Mouse (Mus musculus): ENCODE measurements at regions not wholly inside any gene's neighbourhood (a gene's known extent, or its start where the extent isn't known, plus 50 kb on each side); places are given as distances from the start of the nearest gene placed in this dataset.

DNA sequence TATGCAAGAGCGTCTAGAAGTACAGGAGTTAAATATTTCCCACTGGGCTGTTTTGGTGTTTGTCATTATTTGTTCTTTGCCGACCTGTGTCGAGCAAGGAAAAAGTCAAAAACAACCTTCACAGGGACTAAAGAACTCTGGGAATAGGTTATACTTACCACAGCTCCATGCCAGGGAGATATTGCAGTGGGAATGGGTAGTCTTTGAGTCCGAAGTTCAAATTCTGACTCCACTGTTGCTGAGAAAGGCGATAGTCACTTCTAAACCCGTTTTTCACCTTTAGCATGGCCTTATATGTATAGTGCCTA is 116.8 kb upstream of the Maf start:
- Histone ChIP-seq H3K36me3 (ENCODE audit: insufficient read depth, low read length) (no peaks in the 10 kb centered on the region), H3K4me1 (replicated peaks; ENCODE audit: low read depth, low read length) (no peaks in the 10 kb centered on the region), H3K4me3 (replicated peaks; ENCODE audit: low read length) (no peak overlapping the region), H3K9me3 (ENCODE audit: low read length) (no peaks in the 10 kb centered on the region), H3K27me3 (ENCODE audit: insufficient read depth, low read length) (no peaks in the 10 kb centered on the region)
- TF ChIP-seq NANOG (IDR thresholded peaks at IDR 0.05; ENCODE audit: borderline replicate concordance, low read length) (no peak), CTCF (conservative IDR thresholded peaks at IDR 0.05; ENCODE audit: low read length) (no peak), POU5F1 (IDR thresholded peaks at IDR 0.05; ENCODE audit: borderline replicate concordance, low read length) (no peak)

DNA sequence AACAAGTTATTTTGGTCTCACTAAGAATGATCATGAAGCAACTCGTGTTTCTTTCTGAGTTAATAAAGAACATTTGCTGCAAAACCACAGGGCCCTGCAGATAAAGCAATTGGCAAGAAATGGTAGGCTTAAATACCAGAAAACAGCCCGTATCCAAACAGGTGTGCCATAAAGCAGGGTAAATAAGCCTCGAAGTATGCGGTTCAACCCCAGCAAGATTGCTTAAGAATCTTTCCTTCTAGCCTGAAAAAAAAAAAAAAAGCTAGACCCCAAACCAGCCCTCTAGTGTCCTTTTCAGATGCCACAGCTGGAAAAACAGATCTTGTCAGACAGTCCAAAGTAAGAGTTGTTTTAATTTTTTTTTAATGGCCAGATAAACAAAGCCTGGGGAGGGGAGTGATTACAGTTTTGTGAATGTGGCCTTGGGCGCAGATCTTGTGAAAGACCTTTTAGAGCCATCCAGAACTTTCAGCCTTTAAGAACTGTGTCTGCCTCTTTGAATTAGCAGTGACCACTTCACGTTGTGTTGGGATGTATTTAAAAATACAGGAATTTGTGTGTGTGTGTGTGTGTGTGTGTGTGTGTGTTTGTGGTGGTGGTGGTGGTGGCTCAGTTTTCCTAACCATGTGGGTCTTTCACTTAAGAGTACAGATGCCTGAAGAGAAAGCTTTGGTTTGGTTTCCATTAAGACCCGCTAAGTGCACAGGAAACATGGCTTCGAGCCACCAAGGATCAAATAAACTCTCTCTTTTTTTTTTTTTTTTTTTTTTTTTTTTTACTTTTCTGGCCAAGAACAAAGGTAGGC is 116.3 kb upstream of the Maf start:
- TF ChIP-seq POU5F1 (IDR thresholded peaks at IDR 0.05; ENCODE audit: borderline replicate concordance, low read length): no peak
- TF ChIP-seq NANOG (IDR thresholded peaks at IDR 0.05; ENCODE audit: borderline replicate concordance, low read length): no peak
- no peak for TF ChIP-seq CTCF (conservative IDR thresholded peaks at IDR 0.05; ENCODE audit: low read length)
- Histone ChIP-seq H3K27me3 (ENCODE audit: insufficient read depth, low read length) (no peaks in the 10 kb centered on the region), H3K4me3 (replicated peaks; ENCODE audit: low read length) (no peak overlapping the region), H3K9me3 (ENCODE audit: low read length) (no peaks in the 10 kb centered on the region), H3K4me1 (replicated peaks; ENCODE audit: low read depth, low read length) (no peaks in the 10 kb centered on the region), H3K36me3 (ENCODE audit: insufficient read depth, low read length) (no peaks in the 10 kb centered on the region)

DNA sequence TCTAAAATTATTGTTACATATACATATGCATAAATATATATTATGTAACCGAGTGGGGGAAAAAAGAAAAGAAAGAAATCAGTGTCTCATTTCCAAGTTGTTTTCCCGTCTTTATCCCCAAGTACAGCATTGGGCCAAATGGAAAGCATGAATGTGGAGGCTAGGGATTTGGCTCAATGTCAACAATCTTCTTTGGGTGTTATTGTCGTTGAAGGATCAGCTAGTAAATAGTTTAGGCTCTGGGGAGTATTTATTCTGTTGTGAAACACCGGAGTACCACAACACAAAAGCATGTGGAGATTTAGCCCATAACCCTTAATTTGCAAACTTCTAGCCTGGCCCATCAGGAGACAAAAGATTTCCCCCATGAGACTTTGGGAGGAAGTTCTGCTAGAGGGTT is 105.8 kb upstream of the Maf start:
- Histone ChIP-seq H3K4me3 (replicated peaks; ENCODE audit: low read length) (no peak overlapping the region), H3K9me3 (ENCODE audit: low read length) (no peaks in the 10 kb centered on the region), H3K4me1 (replicated peaks; ENCODE audit: low read depth, low read length) (no peaks in the 10 kb centered on the region), H3K36me3 (ENCODE audit: insufficient read depth, low read length) (no peaks in the 10 kb centered on the region), H3K27me3 (ENCODE audit: insufficient read depth, low read length) (no peaks in the 10 kb centered on the region)
- TF ChIP-seq NANOG (IDR thresholded peaks at IDR 0.05; ENCODE audit: borderline replicate concordance, low read length) (no peak), POU5F1 (IDR thresholded peaks at IDR 0.05; ENCODE audit: borderline replicate concordance, low read length) (no peak), CTCF (conservative IDR thresholded peaks at IDR 0.05; ENCODE audit: low read length) (no peak)

DNA sequence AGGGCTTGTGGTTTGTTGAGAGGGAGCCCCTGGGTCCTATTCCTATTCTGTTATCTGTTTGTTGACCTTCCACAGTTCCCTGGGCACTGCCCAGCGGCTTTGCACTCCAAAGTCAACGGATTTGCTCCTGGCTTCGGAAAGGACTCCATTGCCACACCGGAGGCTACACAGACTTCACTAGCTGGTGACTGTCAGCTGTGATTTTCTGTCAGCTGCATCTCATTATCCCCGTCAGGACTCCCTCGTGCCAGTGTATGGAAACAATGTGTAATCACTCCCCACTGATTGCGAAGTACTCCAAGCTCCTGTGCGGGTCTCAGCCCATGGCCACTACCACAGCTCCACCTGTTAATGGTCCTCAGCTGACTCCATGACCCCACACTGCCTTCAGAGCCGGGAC is 99.0 kb upstream of the Maf start:
- Histone ChIP-seq H3K27me3 (ENCODE audit: insufficient read depth, low read length) (no peaks in the 10 kb centered on the region), H3K4me1 (replicated peaks; ENCODE audit: low read depth, low read length) (no peaks in the 10 kb centered on the region)

DNA sequence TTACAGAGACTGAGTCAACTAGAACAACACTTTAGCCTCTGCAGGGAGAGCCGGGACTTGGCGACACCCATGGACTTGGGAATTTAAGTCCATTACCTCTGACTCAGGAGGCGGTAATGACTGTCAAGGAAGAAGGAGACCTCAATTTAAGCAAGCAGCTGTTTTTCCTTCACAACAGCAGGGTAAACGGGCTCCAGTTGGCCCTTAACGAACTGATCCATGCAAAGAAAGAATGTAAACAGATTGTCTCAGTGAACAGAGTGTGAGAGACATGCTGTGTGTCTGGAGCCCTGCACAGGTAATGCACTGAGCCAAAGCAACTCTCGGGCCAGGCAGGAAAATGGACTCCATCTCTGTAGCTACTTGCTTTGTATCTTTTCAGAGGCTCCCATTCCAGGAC is 98.5 kb upstream of the Maf start:
- Histone ChIP-seq H3K9me3 (ENCODE audit: low read length) (peaks cover 8% of the 10 kb centered on the region; the same call in 1 of the 2 replicates), H3K27me3 (ENCODE audit: insufficient read depth, low read length) (no peaks in the 10 kb centered on the region), H3K4me1 (replicated peaks; ENCODE audit: low read depth, low read length) (no peaks in the 10 kb centered on the region), H3K4me3 (replicated peaks; ENCODE audit: low read length) (no peak overlapping the region), H3K36me3 (ENCODE audit: insufficient read depth, low read length) (no peaks in the 10 kb centered on the region)
- TF ChIP-seq POU5F1 (IDR thresholded peaks at IDR 0.05; ENCODE audit: borderline replicate concordance, low read length) (no peak), NANOG (IDR thresholded peaks at IDR 0.05; ENCODE audit: borderline replicate concordance, low read length) (no peak), CTCF (conservative IDR thresholded peaks at IDR 0.05; ENCODE audit: low read length) (no peak)

More for the DNA sequence above, 99.0 kb upstream of the Maf start:
- H3K9me3 ChIP-seq (ENCODE audit: low read length): peaks cover 8% of the 10 kb centered on the region; the same call in 1 of the 2 replicates
- no peak for TF ChIP-seq NANOG (IDR thresholded peaks at IDR 0.05; ENCODE audit: borderline replicate concordance, low read length)
- TF ChIP-seq POU5F1 (IDR thresholded peaks at IDR 0.05; ENCODE audit: borderline replicate concordance, low read length): no peak
- no peak for TF ChIP-seq CTCF (conservative IDR thresholded peaks at IDR 0.05; ENCODE audit: low read length)
- no peaks in the 10 kb centered on the region for H3K36me3 ChIP-seq (ENCODE audit: insufficient read depth, low read length)
- H3K4me3 ChIP-seq (replicated peaks; ENCODE audit: low read length): no peak overlapping the region

DNA sequence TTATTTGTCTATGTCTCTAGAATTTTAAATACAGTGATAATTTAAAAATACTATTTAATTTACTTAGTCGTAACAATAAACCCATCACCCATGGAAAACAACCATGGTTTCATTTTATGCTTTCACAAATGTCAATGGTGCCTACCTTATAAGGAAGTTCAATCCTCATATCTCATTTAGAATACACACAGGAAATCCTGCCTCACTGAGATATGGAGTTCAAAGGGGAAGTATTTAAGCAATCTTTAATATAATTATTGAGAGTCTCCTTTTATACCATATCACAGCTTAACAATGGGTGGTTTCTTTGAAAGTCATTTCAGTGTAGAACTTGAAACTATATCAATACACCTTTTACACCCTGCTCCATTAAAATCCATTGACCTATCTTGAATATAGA is 86.0 kb upstream of the Maf start:
- H3K36me3 ChIP-seq (ENCODE audit: insufficient read depth, low read length): no peaks in the 10 kb centered on the region

DNA sequence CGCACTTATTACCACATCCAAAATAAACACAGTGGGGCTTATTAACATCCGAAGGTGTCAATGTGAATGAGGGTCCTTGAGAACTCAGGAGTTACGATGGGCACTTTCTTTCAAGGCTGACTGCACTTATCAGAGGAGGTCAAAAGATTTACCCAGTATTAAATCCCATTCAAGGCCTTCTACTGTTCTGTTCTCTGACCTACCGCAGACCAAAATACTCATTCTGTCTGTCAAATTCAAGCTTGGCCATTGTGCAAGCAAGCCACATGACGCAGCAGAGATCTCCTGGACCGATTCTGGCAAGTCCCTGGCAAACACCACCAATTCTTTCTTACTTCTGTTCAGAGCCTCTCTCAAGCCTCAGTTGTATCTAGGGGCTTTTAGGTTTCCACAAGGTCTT is 80.8 kb upstream of the Maf start:
- Histone ChIP-seq H3K4me1 (replicated peaks; ENCODE audit: low read depth, low read length) (no peaks in the 10 kb centered on the region), H3K9me3 (ENCODE audit: low read length) (peaks cover 19% of the 10 kb centered on the region), H3K27me3 (ENCODE audit: insufficient read depth, low read length) (no peaks in the 10 kb centered on the region), H3K4me3 (replicated peaks; ENCODE audit: low read length) (no peak overlapping the region), H3K36me3 (ENCODE audit: insufficient read depth, low read length) (no peaks in the 10 kb centered on the region)
- TF ChIP-seq POU5F1 (IDR thresholded peaks at IDR 0.05; ENCODE audit: borderline replicate concordance, low read length) (no peak), NANOG (IDR thresholded peaks at IDR 0.05; ENCODE audit: borderline replicate concordance, low read length) (no peak), CTCF (conservative IDR thresholded peaks at IDR 0.05; ENCODE audit: low read length) (no peak)

More for the DNA sequence above, 86.0 kb upstream of the Maf start:
- H3K27me3 ChIP-seq (ENCODE audit: insufficient read depth, low read length): no peaks in the 10 kb centered on the region
- peaks cover 14% of the 10 kb centered on the region for H3K9me3 ChIP-seq (ENCODE audit: low read length)
- H3K4me1 ChIP-seq (replicated peaks; ENCODE audit: low read depth, low read length): no peaks in the 10 kb centered on the region
- TF ChIP-seq CTCF (conservative IDR thresholded peaks at IDR 0.05; ENCODE audit: low read length) (no peak), NANOG (IDR thresholded peaks at IDR 0.05; ENCODE audit: borderline replicate concordance, low read length) (no peak), POU5F1 (IDR thresholded peaks at IDR 0.05; ENCODE audit: borderline replicate concordance, low read length) (no peak)
- H3K4me3 ChIP-seq (replicated peaks; ENCODE audit: low read length): no peak overlapping the region

- H3K27me3 ChIP-seq (ENCODE audit: insufficient read depth, low read length): no peaks in the 10 kb centered on the region
- no peak overlapping the region for H3K4me3 ChIP-seq (replicated peaks; ENCODE audit: low read length)
- H3K36me3 ChIP-seq (ENCODE audit: insufficient read depth, low read length): no peaks in the 10 kb centered on the region
- no peak for TF ChIP-seq NANOG (IDR thresholded peaks at IDR 0.05; ENCODE audit: borderline replicate concordance, low read length)
- TF ChIP-seq CTCF (conservative IDR thresholded peaks at IDR 0.05; ENCODE audit: low read length): no peak
- no peak for TF ChIP-seq POU5F1 (IDR thresholded peaks at IDR 0.05; ENCODE audit: borderline replicate concordance, low read length)
- peaks cover 30% of the 10 kb centered on the region for H3K9me3 ChIP-seq (ENCODE audit: low read length)
- H3K4me1 ChIP-seq (replicated peaks; ENCODE audit: low read depth, low read length): no peaks in the 10 kb centered on the region
Observed at GRCm38 (mm10) chr8:115786185-115786584, 78.6 kb upstream of the Maf start.

GRCm38 (mm10) chr8:115785769-115786168 is 78.2 kb upstream of the Maf start:
- TF ChIP-seq NANOG (IDR thresholded peaks at IDR 0.05; ENCODE audit: borderline replicate concordance, low read length): no peak
- no peak for TF ChIP-seq POU5F1 (IDR thresholded peaks at IDR 0.05; ENCODE audit: borderline replicate concordance, low read length)
- TF ChIP-seq CTCF (conservative IDR thresholded peaks at IDR 0.05; ENCODE audit: low read length): no peak
- H3K4me3 ChIP-seq (replicated peaks; ENCODE audit: low read length): no peak overlapping the region
- H3K27me3 ChIP-seq (ENCODE audit: insufficient read depth, low read length): no peaks in the 10 kb centered on the region
- no peaks in the 10 kb centered on the region for H3K36me3 ChIP-seq (ENCODE audit: insufficient read depth, low read length)
- peaks cover 27% of the 10 kb centered on the region for H3K9me3 ChIP-seq (ENCODE audit: low read length)
- no peaks in the 10 kb centered on the region for H3K4me1 ChIP-seq (replicated peaks; ENCODE audit: low read depth, low read length)

All from E14TG2a.4 (cell line).